Mouse (Mus musculus) stomach, postnatal 0 days (tissue): ENCODE data around the gene Zfp575. TPM values are rescaled to one million over a fixed set of nuclear protein-coding genes. Genes with fewer than 3 reads are reported as not detected.

Experiments used
- ATAC-seq: fragments of 200-750 bp; cut with Nextera tagmentation; 2 replicates; pipeline ENCODE4 v1.8.0; 2017; ENCODE audit not compliant: low FRiP score, low TSS enrichment
- DNase-seq: peaks from one replicate; pipeline ENCODE4 v3.0.0-alpha.2; 2016; ENCODE audit warnings: low spot score
- H3K27ac ChIP-seq: fragments of 300-500 bp; sonication (generic); replicated peaks from 2 replicates; pipeline ENCODE4 v1.5.1; 2014; ENCODE audit warnings: mild to moderate bottlenecking, control low read depth
- H3K27me3 ChIP-seq: fragments of 300-500 bp; sonication (generic); 2 replicates; pipeline ENCODE4 v1.6.1; 2014; ENCODE audit warnings: low read length; ENCODE audit not compliant: control insufficient read depth, insufficient read depth
- H3K36me3 ChIP-seq: fragments of 300-500 bp; sonication (generic); 2 replicates; pipeline ENCODE4 v1.6.1; 2014; ENCODE audit warnings: low read length, mixed read lengths; ENCODE audit not compliant: control insufficient read depth, insufficient read depth
- H3K4me1 ChIP-seq: fragments of 300-500 bp; sonication (generic); replicated peaks from 2 replicates; pipeline ENCODE4 v1.6.1; 2014; ENCODE audit warnings: antibody characterized with exemption; ENCODE audit not compliant: control insufficient read depth, insufficient read depth
- H3K4me2 ChIP-seq: fragments of 300-500 bp; sonication (generic); replicated peaks from 2 replicates; pipeline ENCODE4 v1.6.1; 2014; ENCODE audit warnings: low read depth, mild to moderate bottlenecking, control low read depth, moderate library complexity
- H3K4me3 ChIP-seq: fragments of 300-500 bp; sonication (generic); 2 replicates; pipeline ENCODE4 v1.5.1; 2014; ENCODE audit warnings: low read depth, low read length, control low read depth
- H3K9ac ChIP-seq: fragments of 300-500 bp; sonication (generic); 2 replicates; pipeline ENCODE4 v1.6.1; 2014; ENCODE audit warnings: mild to moderate bottlenecking, low read length, control low read depth, mixed read lengths
- H3K9me3 ChIP-seq: fragments of 300-500 bp; sonication (generic); 2 replicates; pipeline ENCODE4 v1.6.1; 2016; ENCODE audit warnings: low read length; ENCODE audit not compliant: control insufficient read depth
- CTCF ChIP-seq: IDR thresholded peaks from 2 replicates; pipeline ENCODE4 v1.5.1; 2016; ENCODE audit warnings: antibody characterized with exemption, low read depth, mild to moderate bottlenecking, moderate library complexity
- EP300 ChIP-seq: optimal IDR thresholded peaks from 2 replicates; pipeline ENCODE3; 2016; ENCODE audit warnings: antibody characterized with exemption
- WGBS: fragments of 180-500 bp; shearing (Covaris S2); extraction: QIAGEN DNeasy Blood & Tissue Kit; methylation state at CpG from one replicate; pipeline ENCODE4 v1.1.7; 2014; 5-methylcytosine and 5-hydroxymethylcytosine counted together
- polyA plus RNA-seq: library from polyadenylated mRNA; unstranded; fragments of >200 nt; fragmentation: Nextera tagmentation; extraction: Ambion mirVana; gene quantifications from 2 replicates; pipeline ENCODE4 v1.2.1, GENCODE M21; 2015

Zfp575 gene
- polyA plus RNA-seq, 1 experiment from 2014 or later, result 3.6 TPM

GRCm38 (mm10) chr7:24565627-24566026 is 21.8 kb downstream of the Zfp575 start:
- Histone ChIP-seq H3K36me3 (peaks cover 3% of the 10 kb centered on the region), H3K9me3 (no peaks in the 10 kb centered on the region), H3K4me1 (no peaks in the 10 kb centered on the region), H3K4me2 (no peak overlapping the region), H3K27me3 (no peaks in the 10 kb centered on the region), H3K27ac (no peak overlapping the region), H3K9ac (no peak overlapping the region), H3K4me3 (no peak overlapping the region)
- 96% methylated on average over 11 of the region's 11 CpGs for WGBS
- TF ChIP-seq EP300 (no peak), CTCF (no peak)
- no peak for DNase-seq
- ATAC-seq, result no peak

GRCm38 (mm10) chr7:24564607-24565265 is 22.7 kb downstream of the Zfp575 start:
- no peaks in the 10 kb centered on the region for H3K27me3 ChIP-seq
- TF ChIP-seq CTCF (peak; percentile 89), EP300 (no peak)
- H3K4me2 ChIP-seq, result no peak overlapping the region
- peak; percentile 82 for DNase-seq
- WGBS, result 68% methylated on average over 6 of the region's 6 CpGs
- peak; percentile 55 for ATAC-seq
- H3K27ac ChIP-seq, result no peak overlapping the region
- H3K4me1 ChIP-seq, result no peaks in the 10 kb centered on the region
- H3K9ac ChIP-seq, result no peak overlapping the region
- no peaks in the 10 kb centered on the region for H3K9me3 ChIP-seq
- no peak overlapping the region for H3K4me3 ChIP-seq
- H3K36me3 ChIP-seq, result peaks cover 3% of the 10 kb centered on the region

DNA sequence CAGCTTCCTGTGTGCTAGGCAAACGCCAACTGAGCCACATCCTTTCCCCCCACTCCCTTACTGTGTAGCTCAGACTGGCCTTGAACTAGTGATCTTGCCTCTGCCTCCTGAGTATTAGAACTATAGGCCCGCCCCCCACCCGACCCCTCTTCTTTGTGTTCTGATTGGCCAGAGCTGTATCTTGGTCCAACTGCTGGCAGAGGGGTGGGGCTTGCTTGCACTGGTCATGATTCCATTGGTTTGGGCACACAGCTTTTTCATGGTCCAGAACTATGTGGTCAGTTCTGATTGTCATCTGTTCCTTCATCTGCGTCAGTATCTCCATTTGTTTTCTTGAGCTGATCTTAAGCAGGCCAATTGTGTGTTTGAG is 23.6 kb downstream of the Zfp575 start:
- TF ChIP-seq CTCF, result no peak
- TF ChIP-seq EP300, result no peak
- WGBS, result 78% methylated on average over 4 of the region's 4 CpGs
- Histone ChIP-seq H3K9ac (no peak overlapping the region), H3K4me3 (no peak overlapping the region), H3K36me3 (peaks cover 3% of the 10 kb centered on the region), H3K4me2 (no peak overlapping the region), H3K9me3 (no peaks in the 10 kb centered on the region), H3K27me3 (no peaks in the 10 kb centered on the region), H3K4me1 (no peaks in the 10 kb centered on the region), H3K27ac (no peak overlapping the region)
- no peak for DNase-seq
- no peak for ATAC-seq

GRCm38 (mm10) chr7:24563191-24563836 is 24.1 kb downstream of the Zfp575 start:
- Histone ChIP-seq H3K4me1 (no peaks in the 10 kb centered on the region), H3K9ac (no peak overlapping the region), H3K27ac (no peak overlapping the region), H3K27me3 (no peaks in the 10 kb centered on the region), H3K4me3 (no peak overlapping the region), H3K9me3 (no peaks in the 10 kb centered on the region), H3K36me3 (peaks cover 3% of the 10 kb centered on the region), H3K4me2 (no peak overlapping the region)
- TF ChIP-seq EP300 (no peak), CTCF (no peak)
- WGBS, result 87% methylated on average over 8 of the region's 8 CpGs
- no peak for DNase-seq
- ATAC-seq, result no peak

GRCm38 (mm10) chr7:24561450-24561849 is 26.0 kb downstream of the Zfp575 start:
- TF ChIP-seq EP300 (no peak), CTCF (no peak)
- DNase-seq (no peak), ATAC-seq (no peak)
- peaks cover 2% of the 10 kb centered on the region; the same call in 1 of the 2 replicates for H3K36me3 ChIP-seq
- WGBS, result 81% methylated on average over 4 of the region's 4 CpGs
- H3K27ac ChIP-seq, result peak overlapping the region; percentile 58
- no peak overlapping the region for H3K4me2 ChIP-seq
- no peaks in the 10 kb centered on the region for H3K4me1 ChIP-seq
- no peak overlapping the region for H3K4me3 ChIP-seq
- no peaks in the 10 kb centered on the region for H3K9me3 ChIP-seq
- no peak overlapping the region for H3K9ac ChIP-seq
- no peaks in the 10 kb centered on the region for H3K27me3 ChIP-seq

DNA sequence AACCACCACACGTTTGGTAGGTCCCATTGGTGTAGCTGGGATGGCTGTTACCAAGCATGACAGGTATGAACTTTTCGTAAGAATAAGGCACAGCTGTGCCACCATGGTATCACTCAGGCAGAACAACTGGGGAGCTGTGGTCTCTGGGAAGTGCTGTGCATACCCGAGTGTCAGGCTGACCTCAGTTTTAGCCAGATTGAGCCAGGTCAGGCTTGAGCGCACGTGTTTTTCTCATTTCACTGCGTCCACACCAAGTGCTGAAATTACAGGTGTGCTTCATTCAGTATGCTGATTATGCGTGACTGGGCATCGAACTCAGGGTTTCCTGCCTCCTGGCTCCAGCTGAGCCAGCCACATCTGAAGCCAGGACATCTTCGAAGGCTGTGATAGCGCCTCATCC is 31.7 kb downstream of the Zfp575 start:
- ATAC-seq (no peak), DNase-seq (no peak)
- 93% methylated on average over 10 of the region's 10 CpGs for WGBS
- no peak for TF ChIP-seq CTCF
- TF ChIP-seq EP300, result no peak
- Histone ChIP-seq H3K4me1 (no peaks in the 10 kb centered on the region), H3K27ac (no peak overlapping the region), H3K9ac (no peak overlapping the region), H3K27me3 (no peaks in the 10 kb centered on the region), H3K36me3 (peaks cover 7% of the 10 kb centered on the region), H3K9me3 (no peaks in the 10 kb centered on the region), H3K4me2 (no peak overlapping the region), H3K4me3 (no peak overlapping the region)
